Mouse (Mus musculus): ENCODE results near the gene 1700001C19Rik. TPM values are rescaled to one million over a fixed set of nuclear protein-coding genes. Genes with fewer than 3 reads are reported as not detected.

1700001C19Rik gene
- polyA plus RNA-seq (2015; fragmentation: Nextera tagmentation; extraction: Ambion mirVana) = 0.25 TPM in 1 of 2 replicates, not detected in the other

GRCm38 (mm10) chr17:47436907-47437547 lies at the start of gene 1700001C19Rik:
Gene 1700001C19Rik, minus strand, starts transcription at chr17:47437376.
- H3K4me3 ChIP-seq = peak within 1 kb of the TSS; percentile 48

GRCm38 (mm10) chr17:47485791-47486190 lies 48.6 kb upstream of the 1700001C19Rik start:
- no peak overlapping the region for H3K4me2 ChIP-seq
- H3K9me3 ChIP-seq = no peaks in the 10 kb centered on the region
- no peaks in the 10 kb centered on the region for H3K27me3 ChIP-seq
- WGBS = 78% methylated on average over 3 of the region's 3 CpGs
- peak overlapping the region; percentile 48; the same call in 1 of the 2 replicates for H3K27ac ChIP-seq
- no peak for ATAC-seq (ENCODE audit: insufficient number of reproducible peaks, insufficient read depth, low FRiP score, low TSS enrichment, low read depth)
- peaks cover 29% of the 10 kb centered on the region for H3K4me1 ChIP-seq
- no peak overlapping the region for H3K9ac ChIP-seq
- H3K4me3 ChIP-seq = no peak overlapping the region
- peaks cover 26% of the 10 kb centered on the region for H3K36me3 ChIP-seq

More at GRCm38 (mm10) chr17:47436907-47437547, at the start of gene 1700001C19Rik:
- 2% methylated on average over 24 of the region's 25 CpGs for WGBS
- Histone ChIP-seq H3K9me3 (no peaks in the 10 kb centered on the region), H3K4me2 (peak within 1 kb of the TSS; percentile 88), H3K36me3 (no peaks in the 10 kb centered on the region), H3K4me1 (peaks cover 37% of the 10 kb centered on the region), H3K9ac (peak within 1 kb of the TSS; percentile 64), H3K27me3 (peaks cover 56% of the 10 kb centered on the region), H3K27ac (peak within 1 kb of the TSS; percentile 69)
- ATAC-seq (ENCODE audit: insufficient number of reproducible peaks, insufficient read depth, low FRiP score, low TSS enrichment, low read depth) = no peak

- ATAC-seq (ENCODE audit: insufficient number of reproducible peaks, insufficient read depth, low FRiP score, low TSS enrichment, low read depth) = no peak
- Histone ChIP-seq H3K36me3 (peaks cover 18% of the 10 kb centered on the region), H3K4me3 (no peak overlapping the region), H3K9me3 (no peaks in the 10 kb centered on the region), H3K4me2 (no peak overlapping the region), H3K9ac (no peak overlapping the region), H3K4me1 (peaks cover 29% of the 10 kb centered on the region), H3K27me3 (no peaks in the 10 kb centered on the region), H3K27ac (peak overlapping the region; percentile 58)
- 5% methylated on average over 3 of the region's 3 CpGs for WGBS
Measured at GRCm38 (mm10) chr17:47484993-47485392, 47.8 kb upstream of the 1700001C19Rik start.

- Histone ChIP-seq H3K36me3 (peaks cover 12% of the 10 kb centered on the region), H3K27ac (peak overlapping the region; percentile 58), H3K4me2 (no peak overlapping the region), H3K9ac (no peak overlapping the region), H3K9me3 (no peaks in the 10 kb centered on the region), H3K27me3 (no peaks in the 10 kb centered on the region), H3K4me3 (no peak overlapping the region), H3K4me1 (peaks cover 29% of the 10 kb centered on the region)
- peak; percentile 59; the same call in 1 of the 2 replicates for ATAC-seq (ENCODE audit: insufficient number of reproducible peaks, insufficient read depth, low FRiP score, low TSS enrichment, low read depth)
- WGBS = 18% methylated on average over 1 of the region's 1 CpGs
Measured at GRCm38 (mm10) chr17:47484241-47484921, 47.2 kb upstream of the 1700001C19Rik start.

GRCm38 (mm10) chr17:47482401-47482800 lies 45.2 kb upstream of the 1700001C19Rik start:
- Histone ChIP-seq H3K9ac (no peak overlapping the region), H3K4me2 (no peak overlapping the region), H3K27me3 (no peaks in the 10 kb centered on the region), H3K4me3 (no peak overlapping the region), H3K9me3 (no peaks in the 10 kb centered on the region), H3K27ac (no peak overlapping the region), H3K4me1 (peaks cover 27% of the 10 kb centered on the region), H3K36me3 (no peaks in the 10 kb centered on the region)
- WGBS = 35% methylated on average over 2 of the region's 2 CpGs
- ATAC-seq (ENCODE audit: insufficient number of reproducible peaks, insufficient read depth, low FRiP score, low TSS enrichment, low read depth) = no peak

GRCm38 (mm10) chr17:47479887-47480286 lies 42.7 kb upstream of the 1700001C19Rik start:
- no peaks in the 10 kb centered on the region for H3K9me3 ChIP-seq
- ATAC-seq (ENCODE audit: insufficient number of reproducible peaks, insufficient read depth, low FRiP score, low TSS enrichment, low read depth) = no peak
- peaks cover 10% of the 10 kb centered on the region; the same call in 1 of the 2 replicates for H3K4me1 ChIP-seq
- H3K9ac ChIP-seq = no peak overlapping the region
- no peak overlapping the region for H3K4me2 ChIP-seq
- 63% methylated on average over 3 of the region's 3 CpGs for WGBS
- H3K27me3 ChIP-seq = no peaks in the 10 kb centered on the region
- no peak overlapping the region for H3K27ac ChIP-seq
- H3K36me3 ChIP-seq = no peaks in the 10 kb centered on the region
- H3K4me3 ChIP-seq = no peak overlapping the region

- H3K4me1 ChIP-seq = peaks cover 13% of the 10 kb centered on the region; the same call in 1 of the 2 replicates
- no peaks in the 10 kb centered on the region; the same call in 1 of the 2 replicates for H3K9me3 ChIP-seq
- H3K27me3 ChIP-seq = no peaks in the 10 kb centered on the region
- 56% methylated on average over 3 of the region's 3 CpGs for WGBS
- no peak for ATAC-seq (ENCODE audit: insufficient number of reproducible peaks, insufficient read depth, low FRiP score, low TSS enrichment, low read depth)
- no peak overlapping the region for H3K4me3 ChIP-seq
- no peak overlapping the region for H3K9ac ChIP-seq
- H3K36me3 ChIP-seq = no peaks in the 10 kb centered on the region
- no peak overlapping the region for H3K4me2 ChIP-seq
- H3K27ac ChIP-seq = no peak overlapping the region
Measured at GRCm38 (mm10) chr17:47475714-47476113, 38.5 kb upstream of the 1700001C19Rik start.

GRCm38 (mm10) chr17:47475181-47475580 lies 38.0 kb upstream of the 1700001C19Rik start:
- H3K4me1 ChIP-seq = peaks cover 18% of the 10 kb centered on the region
- ATAC-seq (ENCODE audit: insufficient number of reproducible peaks, insufficient read depth, low FRiP score, low TSS enrichment, low read depth) = no peak
- H3K36me3 ChIP-seq = no peaks in the 10 kb centered on the region
- no peak overlapping the region for H3K9ac ChIP-seq
- H3K27ac ChIP-seq = no peak overlapping the region
- no peaks in the 10 kb centered on the region for H3K27me3 ChIP-seq
- 84% methylated on average over 4 of the region's 4 CpGs for WGBS
- H3K4me2 ChIP-seq = no peak overlapping the region
- no peaks in the 10 kb centered on the region; the same call in 1 of the 2 replicates for H3K9me3 ChIP-seq
- no peak overlapping the region for H3K4me3 ChIP-seq

- ATAC-seq (ENCODE audit: insufficient number of reproducible peaks, insufficient read depth, low FRiP score, low TSS enrichment, low read depth) = no peak
- 84% methylated on average over 4 of the region's 4 CpGs for WGBS
- Histone ChIP-seq H3K4me2 (no peak overlapping the region), H3K4me3 (no peak overlapping the region), H3K9ac (no peak overlapping the region), H3K36me3 (no peaks in the 10 kb centered on the region), H3K27ac (no peak overlapping the region), H3K27me3 (peaks cover 6% of the 10 kb centered on the region), H3K9me3 (no peaks in the 10 kb centered on the region; the same call in 1 of the 2 replicates), H3K4me1 (peaks cover 20% of the 10 kb centered on the region)
Measured at GRCm38 (mm10) chr17:47474250-47474649, 37.1 kb upstream of the 1700001C19Rik start.

- H3K4me1 ChIP-seq = peaks cover 26% of the 10 kb centered on the region
- H3K9ac ChIP-seq = no peak overlapping the region
- WGBS = 14% methylated on average over 8 of the region's 8 CpGs
- H3K4me3 ChIP-seq = no peak overlapping the region
- H3K4me2 ChIP-seq = no peak overlapping the region
- no peaks in the 10 kb centered on the region for H3K36me3 ChIP-seq
- H3K9me3 ChIP-seq = no peaks in the 10 kb centered on the region; the same call in 1 of the 2 replicates
- H3K27me3 ChIP-seq = peaks cover 14% of the 10 kb centered on the region
- H3K27ac ChIP-seq = no peak overlapping the region
- ATAC-seq (ENCODE audit: insufficient number of reproducible peaks, insufficient read depth, low FRiP score, low TSS enrichment, low read depth) = no peak
Measured at GRCm38 (mm10) chr17:47473434-47473974, 36.3 kb upstream of the 1700001C19Rik start.

GRCm38 (mm10) chr17:47472435-47473350 lies 35.5 kb upstream of the 1700001C19Rik start:
- Histone ChIP-seq H3K9ac (no peak overlapping the region), H3K27ac (no peak overlapping the region), H3K36me3 (no peaks in the 10 kb centered on the region), H3K27me3 (peaks cover 22% of the 10 kb centered on the region), H3K9me3 (no peaks in the 10 kb centered on the region; the same call in 1 of the 2 replicates), H3K4me2 (no peak overlapping the region), H3K4me1 (peaks cover 32% of the 10 kb centered on the region), H3K4me3 (no peak overlapping the region)
- WGBS = 46% methylated on average over 15 of the region's 15 CpGs
- ATAC-seq (ENCODE audit: insufficient number of reproducible peaks, insufficient read depth, low FRiP score, low TSS enrichment, low read depth) = 0 out of 2 replicates have a peak, but pooled peaks have one; percentile 27

Data from embryonic facial prominence, embryonic 13.5 days (tissue).